Comparison of ENCODE assay signal across 8 mouse cellular contexts in genomic region chr2:126676122-126676515, GRCm38 (mm10). TPM values are rescaled to one million over a fixed set of nuclear protein-coding genes. Genes with fewer than 3 reads are reported as not detected.
DNase-seq lines count a peak whose midpoint lies in the region; ATAC-seq and TF ChIP-seq lines count a peak whose summit lies in the region.

Gene Gabpb1, minus strand, starts transcription at chr2:126676337.

- H3K4me2 ChIP-seq in kidney, embryonic 14.5 days (replicated peaks; ENCODE audit: low read depth, low read length) = peak within 1 kb of the TSS; percentile 57
- peak within 1 kb of the TSS; percentile 80 for H3K4me2 ChIP-seq in embryonic facial prominence, embryonic 14.5 days (ENCODE audit: low read depth, low read length)
- peak within 1 kb of the TSS; percentile 72 for H3K4me2 ChIP-seq in hindbrain, embryonic 11.5 days (replicated peaks; ENCODE audit: low read depth, low read length)
- H3K4me2 ChIP-seq in liver, embryonic 13.5 days = peak within 1 kb of the TSS; percentile 87
- H3K4me2 ChIP-seq in stomach, postnatal 0 days (replicated peaks; ENCODE audit: low read depth) = peak within 1 kb of the TSS; percentile 71

- TF ChIP-seq EP300 in stomach, postnatal 0 days (optimal IDR thresholded peaks at IDR 0.05) = no peak

- H3K27ac ChIP-seq in kidney, embryonic 14.5 days (ENCODE audit: low read depth, low read length) = peak within 1 kb of the TSS; percentile 99
- H3K27ac ChIP-seq in embryonic facial prominence, embryonic 14.5 days (replicated peaks; ENCODE audit: low read depth, low read length) = peak within 1 kb of the TSS; percentile 100
- H3K27ac ChIP-seq in hindbrain, embryonic 11.5 days (ENCODE audit: low read depth, low read length) = peak within 1 kb of the TSS; percentile 96
- H3K27ac ChIP-seq in liver, embryonic 13.5 days = peak within 1 kb of the TSS; percentile 95
- H3K27ac ChIP-seq in stomach, postnatal 0 days (replicated peaks) = peak within 1 kb of the TSS; percentile 100

- peak within 1 kb of the TSS; percentile 94 for H3K4me3 ChIP-seq in kidney, embryonic 14.5 days (ENCODE audit: low read length)
- H3K4me3 ChIP-seq in embryonic facial prominence, embryonic 14.5 days (ENCODE audit: low read depth, low read length) = peak within 1 kb of the TSS; percentile 96
- peak within 1 kb of the TSS; percentile 97 for H3K4me3 ChIP-seq in hindbrain, embryonic 11.5 days (ENCODE audit: low read depth, low read length)
- peak within 1 kb of the TSS; percentile 98 for H3K4me3 ChIP-seq in liver, embryonic 13.5 days (replicated peaks)
- peak within 1 kb of the TSS; percentile 98 for H3K4me3 ChIP-seq in stomach, postnatal 0 days (ENCODE audit: low read depth, low read length)

- H3K4me1 ChIP-seq in kidney, embryonic 14.5 days (ENCODE audit: control insufficient read depth, insufficient read depth, low read length) = peaks cover 23% of the 10 kb centered on the region
- peaks cover 25% of the 10 kb centered on the region for H3K4me1 ChIP-seq in embryonic facial prominence, embryonic 14.5 days (ENCODE audit: control insufficient read depth, insufficient read depth, low read length)
- H3K4me1 ChIP-seq in hindbrain, embryonic 11.5 days (replicated peaks; ENCODE audit: control insufficient read depth, insufficient read depth, low read length) = no peaks in the 10 kb centered on the region; the same call in 1 of the 2 replicates
- peaks cover 40% of the 10 kb centered on the region for H3K4me1 ChIP-seq in liver, embryonic 13.5 days (replicated peaks)
- no peaks in the 10 kb centered on the region; the same call in 1 of the 2 replicates for H3K4me1 ChIP-seq in stomach, postnatal 0 days (replicated peaks; ENCODE audit: control insufficient read depth, insufficient read depth)

- no peak for DNase-seq in kidney, adult 9 months
- peak; percentile 47 for DNase-seq in NIH3T3 (ENCODE audit: low read depth)
- no peak for DNase-seq in embryonic facial prominence, embryonic 14.5 days (ENCODE audit: low spot score)
- DNase-seq in hindbrain, embryonic 11.5 days (ENCODE audit: low spot score) = no peak
- no peak for DNase-seq in liver, embryonic 13.5 days
- no peak for DNase-seq in stomach, postnatal 0 days (ENCODE audit: low spot score)
- DNase-seq in right cerebral cortex, postnatal 4 days = no peak

- no peak for ATAC-seq in kidney, embryonic 14.5 days (ENCODE audit: low FRiP score, low TSS enrichment)
- ATAC-seq in embryonic facial prominence, embryonic 14.5 days (ENCODE audit: low read depth) = no peak
- no peak for ATAC-seq in hindbrain, embryonic 11.5 days (ENCODE audit: low FRiP score)
- no peak for ATAC-seq in liver, embryonic 13.5 days (ENCODE audit: low read depth)
- ATAC-seq in stomach, postnatal 0 days (ENCODE audit: low FRiP score, low TSS enrichment) = no peak

- WGBS in kidney, embryonic 14.5 days = 26% methylated on average over 12 of the region's 12 CpGs
- WGBS in embryonic facial prominence, embryonic 14.5 days = 27% methylated on average over 12 of the region's 12 CpGs
- 25% methylated on average over 12 of the region's 12 CpGs for WGBS in hindbrain, embryonic 11.5 days
- 12% methylated on average over 12 of the region's 12 CpGs for WGBS in liver, embryonic 13.5 days (ENCODE audit: insufficient replicate concordance)
- 22% methylated on average over 12 of the region's 12 CpGs for WGBS in stomach, postnatal 0 days

- peak within 1 kb of the TSS; percentile 100 for H3K9ac ChIP-seq in kidney, embryonic 14.5 days (ENCODE audit: low read depth, low read length)
- peak within 1 kb of the TSS; percentile 100 for H3K9ac ChIP-seq in embryonic facial prominence, embryonic 14.5 days (ENCODE audit: low read depth, low read length)
- peak within 1 kb of the TSS; percentile 93 for H3K9ac ChIP-seq in hindbrain, embryonic 11.5 days (ENCODE audit: low read depth, low read length)
- H3K9ac ChIP-seq in liver, embryonic 13.5 days = peak within 1 kb of the TSS; percentile 98
- peak within 1 kb of the TSS; percentile 100 for H3K9ac ChIP-seq in stomach, postnatal 0 days (ENCODE audit: low read length)

- 0 out of 2 replicates have a peak, but pooled peaks cover 6% of the 10 kb centered on the region for H3K9me3 ChIP-seq in kidney, embryonic 14.5 days (ENCODE audit: control insufficient read depth, low read length)
- H3K9me3 ChIP-seq in embryonic facial prominence, embryonic 14.5 days (ENCODE audit: control insufficient read depth, low read length) = peaks cover 5% of the 10 kb centered on the region; the same call in 1 of the 2 replicates
- H3K9me3 ChIP-seq in hindbrain, embryonic 11.5 days (ENCODE audit: control insufficient read depth, low read length) = no peaks in the 10 kb centered on the region
- no peaks in the 10 kb centered on the region for H3K9me3 ChIP-seq in liver, embryonic 13.5 days (replicated peaks)
- H3K9me3 ChIP-seq in stomach, postnatal 0 days (ENCODE audit: control insufficient read depth, low read length) = no peaks in the 10 kb centered on the region

- no peak for TF ChIP-seq CTCF in stomach, postnatal 0 days (IDR thresholded peaks at IDR 0.05; ENCODE audit: low read depth)

- H3K36me3 ChIP-seq in kidney, embryonic 14.5 days (ENCODE audit: control insufficient read depth, insufficient read depth, low read length) = no peaks in the 10 kb centered on the region; the same call in 1 of the 2 replicates
- peaks cover 26% of the 10 kb centered on the region for H3K36me3 ChIP-seq in embryonic facial prominence, embryonic 14.5 days (ENCODE audit: control insufficient read depth, insufficient read depth, low read length)
- no peaks in the 10 kb centered on the region for H3K36me3 ChIP-seq in hindbrain, embryonic 11.5 days (ENCODE audit: control insufficient read depth, insufficient read depth, low read length)
- H3K36me3 ChIP-seq in liver, embryonic 13.5 days = no peaks in the 10 kb centered on the region; the same call in 1 of the 2 replicates
- no peaks in the 10 kb centered on the region for H3K36me3 ChIP-seq in stomach, postnatal 0 days (ENCODE audit: control insufficient read depth, insufficient read depth, low read length)

- no peaks in the 10 kb centered on the region for H3K27me3 ChIP-seq in kidney, embryonic 14.5 days (ENCODE audit: control insufficient read depth, insufficient read depth, low read length)
- no peaks in the 10 kb centered on the region for H3K27me3 ChIP-seq in embryonic facial prominence, embryonic 14.5 days (replicated peaks; ENCODE audit: control insufficient read depth, insufficient read depth, low read length)
- no peaks in the 10 kb centered on the region for H3K27me3 ChIP-seq in hindbrain, embryonic 11.5 days (ENCODE audit: control insufficient read depth, insufficient read depth, low read length)
- no peaks in the 10 kb centered on the region for H3K27me3 ChIP-seq in liver, embryonic 13.5 days
- no peaks in the 10 kb centered on the region for H3K27me3 ChIP-seq in stomach, postnatal 0 days (ENCODE audit: control insufficient read depth, insufficient read depth, low read length)

RNA-seq across cellular contexts. Expression of gene Gabpb1, which starts in this region (rescaled TPM):
- 47.4 and 65.8 TPM in 2 replicates for polyA plus RNA-seq in kidney, embryonic 14.5 days (2014; fragmentation: Nextera tagmentation; extraction: Ambion mirVana)
- 43.1 and 47.9 TPM in 2 replicates for polyA plus RNA-seq in embryonic facial prominence, embryonic 14.5 days (2014; fragmentation: Nextera tagmentation; extraction: Ambion mirVana)
- 79.4 and 84.5 TPM in 2 replicates for polyA plus RNA-seq in hindbrain, embryonic 11.5 days (2014; fragmentation: Nextera tagmentation; extraction: Ambion mirVana)
- 28.5 and 33.0 TPM in 2 replicates for polyA plus RNA-seq in liver, embryonic 13.5 days (2015; fragmentation: Nextera tagmentation; extraction: Ambion mirVana)
- 15.9 and 17.1 TPM in 2 replicates for polyA plus RNA-seq in stomach, postnatal 0 days (2015; fragmentation: Nextera tagmentation; extraction: Ambion mirVana)
